Mouse (Mus musculus): ENCODE measurements around the gene Fas.
A peak's percentile ranks its signal among the peaks of the same experiment; 100 is the strongest.

- TF ChIP-seq CTCF (IDR thresholded peaks at IDR 0.05; ENCODE audit: low read depth, low read length) (peak; percentile 77), POLR2A (IDR thresholded peaks at IDR 0.05; ENCODE audit: insufficient read depth, low read length) (no peak), EP300 (IDR thresholded peaks at IDR 0.05; ENCODE audit: insufficient read depth, low read depth, low read length) (no peak)
These were observed 43.8 kb downstream of the Fas start for GRCm38 (mm10) chr19:34334300-34334699.
